Mouse (Mus musculus) midbrain, postnatal 0 days (tissue): ENCODE data around the gene Dpp6. TPM values are rescaled to one million over a fixed set of nuclear protein-coding genes. Genes with fewer than 3 reads are reported as not detected.

Experiments
- ATAC-seq: fragments of 200-750 bp; cut with Nextera tagmentation; 2 replicates; pipeline ENCODE4 v1.8.0; 2017; ENCODE audit warnings: moderate number of reproducible peaks, mild to moderate bottlenecking, moderate TSS enrichment, moderate library complexity; ENCODE audit not compliant: low FRiP score
- DNase-seq: peaks from one replicate; pipeline ENCODE4 v3.0.0-alpha.2; 2015; ENCODE audit warnings: low spot score
- H3K27ac ChIP-seq: fragments of 300-500 bp; sonication (generic); 2 replicates; pipeline ENCODE4 v1.5.1; 2014; ENCODE audit warnings: low read depth, mild to moderate bottlenecking, low read length, mixed read lengths
- H3K27me3 ChIP-seq: fragments of 300-500 bp; sonication (generic); 2 replicates; pipeline ENCODE4 v1.6.1; 2014; ENCODE audit warnings: low read length, control low read depth, mixed read lengths; ENCODE audit not compliant: insufficient read depth
- H3K36me3 ChIP-seq: fragments of 300-500 bp; sonication (generic); 2 replicates; pipeline ENCODE4 v1.6.1; 2014; ENCODE audit warnings: low read length, control low read depth, mixed read lengths; ENCODE audit not compliant: insufficient read depth
- H3K4me1 ChIP-seq: fragments of 300-500 bp; sonication (generic); 2 replicates; pipeline ENCODE4 v1.6.1; 2014; ENCODE audit warnings: mild to moderate bottlenecking, control low read depth, antibody characterized with exemption, low read length, mixed read lengths; ENCODE audit not compliant: insufficient read depth
- H3K4me2 ChIP-seq: fragments of 300-500 bp; sonication (generic); 2 replicates; pipeline ENCODE4 v1.6.1; 2014; ENCODE audit warnings: low read depth, mild to moderate bottlenecking, low read length, mixed read lengths; ENCODE audit not compliant: poor library complexity, severe bottlenecking
- H3K4me3 ChIP-seq: fragments of 300-500 bp; sonication (generic); 2 replicates; pipeline ENCODE4 v1.5.1; 2014; ENCODE audit warnings: low read depth, mild to moderate bottlenecking, low read length, moderate library complexity
- H3K9ac ChIP-seq: fragments of 300-500 bp; sonication (generic); replicated peaks from 2 replicates; pipeline ENCODE4 v1.6.1; 2014; ENCODE audit warnings: mild to moderate bottlenecking, low read length, moderate library complexity, mixed read lengths; ENCODE audit not compliant: poor library complexity, severe bottlenecking
- H3K9me3 ChIP-seq: fragments of 300-500 bp; sonication (generic); 2 replicates; pipeline ENCODE4 v1.6.1; 2016; ENCODE audit warnings: low read length, control low read depth
- CTCF ChIP-seq: IDR thresholded peaks from 2 replicates; pipeline ENCODE4 v1.5.1; 2016; ENCODE audit warnings: antibody characterized with exemption, mild to moderate bottlenecking
- WGBS: fragments of 180-500 bp; shearing (Covaris S2); extraction: QIAGEN DNeasy Blood & Tissue Kit; methylation state at CpG from one replicate; pipeline ENCODE4 v1.1.7; 2014; 5-methylcytosine and 5-hydroxymethylcytosine counted together
- polyA plus RNA-seq: library from polyadenylated mRNA; unstranded; fragments of >200 nt; fragmentation: Nextera tagmentation; extraction: Ambion mirVana; gene quantifications from 2 replicates; pipeline ENCODE4 v1.2.1, GENCODE M21; 2015
- total RNA-seq: library from RNA; depleted of rRNA; stranded (reverse); fragments of >200 nt; gene quantifications from 2 replicates; pipeline ENCODE4 v1.2.3, GENCODE M21; 2014

Dpp6 gene
- total and polyA plus RNA-seq, 2 experiments from 2014 or later, result 88.6 to 169 TPM

- no peak overlapping the region for H3K27ac ChIP-seq
- no peaks in the 10 kb centered on the region for H3K27me3 ChIP-seq
- 66% methylated on average over 4 of the region's 4 CpGs for WGBS
- peaks cover 7% of the 10 kb centered on the region for H3K36me3 ChIP-seq
- no peak overlapping the region for H3K9ac ChIP-seq
- no peaks in the 10 kb centered on the region for H3K9me3 ChIP-seq
- H3K4me3 ChIP-seq, result no peak overlapping the region
- H3K4me1 ChIP-seq, result no peaks in the 10 kb centered on the region
- no peak for TF ChIP-seq CTCF
- DNase-seq, result peak; percentile 54
- no peak overlapping the region for H3K4me2 ChIP-seq
- no peak for ATAC-seq
These were observed 563.8 kb downstream of the Dpp6 start for GRCm38 (mm10) chr5:27380656-27381385.

- H3K4me1 ChIP-seq, result no peaks in the 10 kb centered on the region
- no peak for TF ChIP-seq CTCF
- no peak overlapping the region for H3K9ac ChIP-seq
- ATAC-seq (no peak), DNase-seq (no peak)
- 85% methylated on average over 3 of the region's 3 CpGs for WGBS
- no peaks in the 10 kb centered on the region for H3K9me3 ChIP-seq
- H3K4me3 ChIP-seq, result no peak overlapping the region
- no peak overlapping the region for H3K4me2 ChIP-seq
- H3K36me3 ChIP-seq, result peaks cover 10% of the 10 kb centered on the region
- no peak overlapping the region for H3K27ac ChIP-seq
- no peaks in the 10 kb centered on the region for H3K27me3 ChIP-seq
These were observed 581.4 kb downstream of the Dpp6 start for GRCm38 (mm10) chr5:27398371-27398770.

- no peak for ATAC-seq
- no peak overlapping the region for H3K4me2 ChIP-seq
- H3K36me3 ChIP-seq, result peaks cover 10% of the 10 kb centered on the region
- H3K4me3 ChIP-seq, result no peak overlapping the region
- H3K4me1 ChIP-seq, result no peaks in the 10 kb centered on the region
- H3K27ac ChIP-seq, result no peak overlapping the region
- TF ChIP-seq CTCF, result no peak
- peak; percentile 8 for DNase-seq
- no peaks in the 10 kb centered on the region for H3K27me3 ChIP-seq
- H3K9ac ChIP-seq, result no peak overlapping the region
- H3K9me3 ChIP-seq, result no peaks in the 10 kb centered on the region
These were observed 582.1 kb downstream of the Dpp6 start for GRCm38 (mm10) chr5:27399111-27399510.

- no peak overlapping the region for H3K4me2 ChIP-seq
- no peak overlapping the region for H3K9ac ChIP-seq
- WGBS, result 100% methylated on average over 1 of the region's 1 CpGs
- H3K27ac ChIP-seq, result no peak overlapping the region
- no peak for TF ChIP-seq CTCF
- no peak overlapping the region for H3K4me3 ChIP-seq
- H3K36me3 ChIP-seq, result peaks cover 11% of the 10 kb centered on the region
- H3K9me3 ChIP-seq, result no peaks in the 10 kb centered on the region
- no peaks in the 10 kb centered on the region for H3K4me1 ChIP-seq
- DNase-seq (no peak), ATAC-seq (no peak)
- H3K27me3 ChIP-seq, result no peaks in the 10 kb centered on the region
These were observed 585.6 kb downstream of the Dpp6 start for GRCm38 (mm10) chr5:27402616-27403015.

GRCm38 (mm10) chr5:27408854-27409253, 591.9 kb downstream of the Dpp6 start:
- Histone ChIP-seq H3K9ac (no peak overlapping the region), H3K9me3 (no peaks in the 10 kb centered on the region), H3K27ac (no peak overlapping the region), H3K36me3 (0 out of 2 replicates have a peak, but pooled peaks cover 3% of the 10 kb centered on the region), H3K4me2 (no peak overlapping the region), H3K4me1 (no peaks in the 10 kb centered on the region; the same call in 1 of the 2 replicates), H3K4me3 (no peak overlapping the region), H3K27me3 (no peaks in the 10 kb centered on the region)
- DNase-seq (no peak), ATAC-seq (no peak)
- 67% methylated on average over 7 of the region's 7 CpGs for WGBS
- no peak for TF ChIP-seq CTCF

- 52% methylated on average over 3 of the region's 3 CpGs for WGBS
- Histone ChIP-seq H3K9ac (no peak overlapping the region), H3K4me1 (no peaks in the 10 kb centered on the region; the same call in 1 of the 2 replicates), H3K27ac (no peak overlapping the region), H3K4me2 (no peak overlapping the region), H3K9me3 (no peaks in the 10 kb centered on the region), H3K36me3 (no peaks in the 10 kb centered on the region), H3K27me3 (no peaks in the 10 kb centered on the region), H3K4me3 (no peak overlapping the region)
- ATAC-seq, result no peak
- no peak for TF ChIP-seq CTCF
- DNase-seq, result peak; percentile 63
These were observed 596.0 kb downstream of the Dpp6 start for GRCm38 (mm10) chr5:27413023-27413422.
